Comparison of ENCODE assay signal across 23 mouse cellular contexts in genomic region chr5:23347208-23347607, GRCm38 (mm10).
DNase-seq lines count a peak whose midpoint lies in the region; TF ChIP-seq lines count a peak whose summit lies in the region.
"Had no signal": no experiment of that assay in that cellular context is flagged by ENCODE, and none has a peak within 500 bp of the region (broad histone marks: within the 10 kb centered on the region; RNA-seq: fewer than 3 reads in every experiment).

No protein-coding gene starts in this region.

- no peaks in the 10 kb centered on the region for H3K36me3 ChIP-seq in E14TG2a.4 (ENCODE audit: insufficient read depth, low read length)
- H3K36me3 ChIP-seq: embryonic facial prominence, embryonic 10.5 days; embryonic facial prominence, embryonic 12.5 days; forebrain, embryonic 10.5 days; forebrain, embryonic 12.5 days; G1E had no signal

- peak; percentile 57 for DNase-seq in ES-CJ7 (ENCODE audit: low read depth, low spot score)
- peak; percentile 69 for DNase-seq in R1 (ENCODE audit: low read depth, low spot score)
- peak; percentile 18 for DNase-seq in fat pad, adult 2 months (ENCODE audit: extremely low read depth, low read depth, low spot score)
- DNase-seq in T-cell, adult 2 months (ENCODE audit: low spot score) = no peak
- no peak for DNase-seq in heart, postnatal 25 days (ENCODE audit: low spot score)
- no peak for DNase-seq in adrenal gland, postnatal 10 days
- no peak for DNase-seq in right cerebral cortex, adult 18-20 months
- DNase-seq: adrenal gland, adult 2 months; adrenal gland, postnatal 14 days; adrenal gland, postnatal 36 days; B cell, adult 2 months; cerebellum, adult 11-12 months; cerebellum, adult 2 months; cerebellum, adult 9-10 months; cerebellum, postnatal 10 days; cerebellum, postnatal 25 days had no signal

- H3K9me3 ChIP-seq in E14TG2a.4 (ENCODE audit: low read length) = peaks cover 10% of the 10 kb centered on the region
- H3K9me3 ChIP-seq: embryonic facial prominence, embryonic 10.5 days; embryonic facial prominence, embryonic 12.5 days; forebrain, embryonic 10.5 days; forebrain, embryonic 12.5 days; G1E had no signal

- H3K4me3 ChIP-seq in E14TG2a.4 (replicated peaks; ENCODE audit: low read length) = peak overlapping the region; percentile 56; the same call in 1 of the 2 replicates
- H3K4me3 ChIP-seq: embryonic facial prominence, embryonic 10.5 days; embryonic facial prominence, embryonic 12.5 days; forebrain, embryonic 10.5 days; forebrain, embryonic 12.5 days had no signal

- 0 out of 2 replicates have a peak, but pooled peaks cover 3% of the 10 kb centered on the region for H3K4me1 ChIP-seq in E14TG2a.4 (replicated peaks; ENCODE audit: low read depth, low read length)
- H3K4me1 ChIP-seq: embryonic facial prominence, embryonic 10.5 days; embryonic facial prominence, embryonic 12.5 days; forebrain, embryonic 10.5 days; forebrain, embryonic 12.5 days had no signal

- TF ChIP-seq CTCF in E14TG2a.4 (conservative IDR thresholded peaks at IDR 0.05; ENCODE audit: low read length) = no peak

- intact Hi-C loops in heart, postnatal 25 days (cut with DNase I) = no loop called here

- no peaks in the 10 kb centered on the region for H3K27me3 ChIP-seq in E14TG2a.4 (ENCODE audit: insufficient read depth, low read length)
- H3K27me3 ChIP-seq: CH12.LX; embryonic facial prominence, embryonic 12.5 days; forebrain, embryonic 12.5 days had no signal

Comparison
In these comparisons a context has a peak if more than half of its experiments do, and no peak if none do; other contexts are left out.
1. DNase-seq: peak in ES-CJ7 (single experiment), R1 (single experiment) and fat pad, adult 2 months (single experiment); none in T-cell, adult 2 months (single experiment), heart, postnatal 25 days (single experiment), adrenal gland, postnatal 10 days (single experiment) and right cerebral cortex, adult 18-20 months (single experiment).